Mouse (Mus musculus) thymus, postnatal 4 days (tissue): ENCODE measurements around the gene Akap7.
"Not testable (repeated sequence)": the region's sequence is repeated elsewhere in the genome, so short reads cannot be mapped to it uniquely, and the experiment has no call there.

Source experiments
- DNase-seq: peaks from one replicate; pipeline ENCODE4 v3.0.0; 2021

Akap7 gene

GRCm38 (mm10) chr10:25184819-25185603 lies 122.7 kb downstream of the Akap7 start:
- DNase-seq = no peak

- DNase-seq = no peak
Observed at GRCm38 (mm10) chr10:25183271-25183670, 124.4 kb downstream of the Akap7 start.

- DNase-seq = no peak
Observed at GRCm38 (mm10) chr10:25179030-25179429, 128.6 kb downstream of the Akap7 start.

DNA sequence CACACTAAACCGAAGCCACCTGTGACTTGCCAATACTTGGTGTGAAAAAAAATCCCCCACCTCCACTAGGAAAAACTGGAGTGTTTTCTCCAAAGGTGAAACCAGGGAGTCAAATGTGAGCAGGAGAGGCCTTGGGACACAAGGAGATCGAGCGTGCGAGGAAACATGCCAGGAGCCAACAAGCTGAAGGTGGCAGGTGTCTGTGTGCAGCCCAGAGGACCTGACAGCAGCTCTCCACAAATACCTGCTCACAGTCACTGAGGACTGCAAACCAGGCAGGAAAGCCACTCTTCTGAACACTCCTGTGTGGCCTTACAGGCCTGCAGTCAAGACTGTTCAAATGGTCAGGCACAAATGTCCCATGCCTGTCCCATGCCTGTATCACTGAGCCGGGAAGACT lies 130.4 kb downstream of the Akap7 start:
- no peak for DNase-seq

DNA sequence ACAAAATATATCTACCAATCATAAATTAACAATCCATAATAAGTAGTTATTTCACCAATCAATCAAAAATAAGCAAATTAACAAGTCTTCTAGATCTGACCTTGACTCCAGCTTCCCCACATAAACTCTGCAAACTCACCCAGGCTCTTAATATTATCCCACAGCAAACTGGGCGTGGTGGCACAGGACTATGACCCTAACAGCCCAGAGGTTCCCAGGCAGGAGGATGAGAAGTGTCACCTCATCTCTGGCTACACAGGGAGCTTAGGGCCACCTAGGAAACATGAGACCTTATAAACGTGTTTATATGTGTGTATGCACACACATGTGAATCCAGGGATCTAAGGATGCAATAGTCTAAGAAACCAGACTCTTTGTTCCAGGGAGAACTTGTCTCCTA lies 132.8 kb downstream of the Akap7 start:
- no peak for DNase-seq

DNA sequence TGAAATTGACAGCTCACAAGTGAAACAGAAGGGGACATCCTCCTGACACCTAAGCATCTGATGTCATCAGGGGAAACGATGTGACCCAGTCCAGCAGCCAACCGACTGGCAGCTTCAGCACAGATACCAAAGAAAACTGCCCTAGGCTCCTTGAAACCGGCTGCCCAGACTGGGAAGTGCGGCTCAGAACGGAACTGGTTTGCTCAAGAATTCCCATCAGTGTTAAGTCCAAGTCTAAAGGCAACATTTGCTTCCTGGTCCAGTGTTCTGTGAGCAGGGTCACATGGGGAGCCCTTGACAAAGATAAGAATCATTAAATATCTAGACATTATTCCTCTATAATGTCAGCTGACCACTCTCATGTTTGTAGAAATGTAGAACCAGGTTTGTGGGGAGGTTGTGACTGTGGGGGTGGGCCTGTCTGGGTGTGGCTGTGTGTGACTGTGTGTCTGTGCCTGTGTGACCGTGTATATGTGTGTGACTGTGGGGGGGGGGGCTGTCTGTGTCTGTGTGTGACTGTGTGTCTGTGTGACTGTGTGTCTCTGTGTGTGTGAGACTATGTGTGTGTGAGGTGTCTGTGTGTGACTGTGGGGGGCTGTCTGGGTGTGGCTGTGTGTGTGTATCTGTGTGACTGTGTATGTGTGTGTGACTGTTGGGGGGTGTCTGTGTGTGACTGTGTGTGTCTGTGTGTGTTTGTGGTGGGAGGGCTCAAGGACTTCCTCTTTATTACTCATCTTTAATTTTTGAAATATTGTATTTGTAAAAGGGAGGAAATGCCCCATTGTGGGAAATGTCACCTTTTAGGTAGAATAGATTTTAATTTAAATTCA lies 140.1 kb downstream of the Akap7 start:
- no peak for DNase-seq

DNA sequence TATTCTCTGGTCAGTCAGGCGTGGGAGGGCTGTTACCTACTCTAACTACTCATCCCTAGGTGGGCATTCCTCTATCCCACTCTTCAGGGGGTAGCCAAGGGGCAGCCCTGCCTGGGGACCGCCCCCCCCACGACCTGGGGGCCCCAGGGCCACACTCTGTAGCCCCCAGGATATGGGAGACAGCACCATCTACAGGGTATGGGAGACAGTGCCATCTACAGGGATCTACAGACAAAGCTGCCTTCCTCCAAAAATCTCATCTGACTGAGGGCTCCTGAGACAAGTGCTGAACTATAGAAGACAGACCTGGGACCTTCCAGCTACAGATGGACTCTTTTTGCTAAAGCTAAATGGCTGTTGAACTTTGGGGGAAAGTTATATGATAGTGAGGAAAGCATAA lies 144.2 kb downstream of the Akap7 start:
- DNase-seq = not testable (repeated sequence)

DNA sequence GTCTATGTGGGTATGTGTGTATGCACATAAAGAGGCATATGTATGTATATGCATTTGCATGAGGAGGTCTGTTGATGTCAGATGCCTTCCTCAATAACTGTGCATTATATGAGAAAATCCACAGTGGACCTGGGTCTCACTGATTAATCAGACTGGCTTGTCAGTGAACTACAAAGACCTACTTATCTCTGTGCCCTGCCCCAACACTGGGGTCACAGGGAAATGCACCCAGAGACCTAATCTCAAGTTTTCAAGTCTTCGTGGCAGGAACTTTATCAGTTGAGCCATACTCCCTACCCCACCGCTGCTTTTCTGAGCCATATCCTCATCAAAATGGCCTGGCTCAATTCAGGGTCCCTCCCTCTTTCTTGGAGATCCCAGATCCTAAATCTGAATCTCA lies 146.0 kb downstream of the Akap7 start:
- DNase-seq = no peak

DNA sequence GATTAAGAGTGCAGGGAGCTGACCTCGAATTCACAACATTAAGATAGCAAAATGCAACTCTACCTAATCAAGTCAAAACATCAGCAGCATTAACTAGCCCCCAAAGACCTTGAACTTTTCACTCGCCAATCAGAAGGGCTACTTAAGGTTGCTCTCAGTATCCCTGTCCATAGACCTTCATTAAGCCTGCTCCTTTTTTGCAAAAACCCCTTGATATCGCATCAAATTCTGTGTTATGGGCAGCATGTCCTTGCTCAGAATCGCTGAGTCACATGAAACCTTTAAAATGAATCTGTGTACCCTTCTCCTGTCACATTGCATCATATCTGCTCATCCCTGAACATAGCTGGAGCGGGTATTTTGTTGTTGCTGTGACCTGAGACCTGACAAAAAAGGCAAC lies 149.0 kb downstream of the Akap7 start:
- no peak for DNase-seq

- no peak for DNase-seq
Observed at GRCm38 (mm10) chr10:25157339-25157738, 150.3 kb downstream of the Akap7 start.

DNA sequence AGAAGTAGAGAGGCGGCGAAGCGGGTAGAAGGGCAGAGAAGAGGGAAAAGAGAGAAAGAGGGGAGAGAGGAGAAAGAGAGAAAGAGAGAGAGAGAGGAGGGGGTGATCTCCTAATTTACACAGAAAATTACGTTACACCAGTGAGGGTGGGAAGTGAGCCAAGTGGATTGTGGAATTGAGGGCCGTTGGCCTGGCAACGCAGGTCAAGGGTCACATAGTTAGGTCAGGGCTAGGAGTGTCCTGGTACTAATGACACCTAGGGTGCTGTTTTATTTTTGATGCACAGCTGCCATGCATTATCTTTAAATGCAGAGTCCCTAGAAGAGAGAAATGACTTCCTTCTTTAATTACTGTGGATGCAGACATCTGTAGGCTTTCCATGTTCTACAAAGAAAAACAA lies 153.4 kb downstream of the Akap7 start:
- DNase-seq = no peak

DNA sequence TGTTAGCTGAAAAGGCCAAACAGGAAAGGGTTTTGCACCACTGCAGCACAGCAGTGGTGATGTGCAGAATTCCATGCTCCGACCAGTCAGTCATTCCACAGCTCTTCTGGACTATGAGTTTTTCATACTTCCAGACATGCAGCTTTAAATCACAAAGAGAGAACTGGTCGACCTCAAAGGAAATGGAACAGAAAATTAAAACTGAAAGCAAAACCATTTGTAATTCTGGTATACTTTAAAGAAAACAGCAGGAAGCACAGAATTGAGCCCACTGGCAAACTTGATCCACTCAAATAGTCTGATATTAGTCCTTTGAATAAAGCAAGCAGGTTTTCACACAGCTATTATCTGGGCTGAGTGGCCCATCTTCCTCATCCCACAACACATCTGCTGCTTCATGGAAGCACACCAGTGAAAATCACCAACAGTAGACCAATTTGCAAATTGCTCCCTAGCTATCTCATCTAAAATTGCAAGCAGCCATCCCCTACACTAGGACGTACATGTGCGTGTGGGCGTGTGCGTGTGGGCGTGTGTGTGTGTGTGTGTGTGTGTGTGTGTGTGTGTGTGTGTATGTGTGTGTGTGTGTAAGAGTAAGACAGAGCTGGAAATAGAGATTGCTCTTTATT lies 156.4 kb downstream of the Akap7 start:
- DNase-seq = no peak

DNA sequence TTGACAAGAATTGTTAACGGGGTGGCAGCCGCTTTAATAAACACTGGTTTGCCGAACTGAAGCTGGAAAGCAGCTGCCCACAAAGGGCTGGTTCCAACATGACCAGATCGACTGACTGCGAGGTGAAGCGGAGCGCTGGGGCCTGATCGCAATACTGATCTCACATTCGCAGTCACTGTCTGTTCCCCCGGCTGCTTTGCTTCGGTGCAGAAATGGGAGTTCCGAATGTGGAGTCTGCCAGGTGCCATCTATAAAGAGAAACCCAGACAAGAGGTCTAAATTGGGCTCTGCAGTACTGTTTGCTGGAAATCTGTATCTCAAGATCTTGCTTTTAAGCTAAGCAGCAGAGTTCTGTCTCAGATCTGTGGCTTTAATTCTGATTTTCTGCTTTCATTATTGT lies 161.8 kb downstream of the Akap7 start:
- DNase-seq = no peak

DNA sequence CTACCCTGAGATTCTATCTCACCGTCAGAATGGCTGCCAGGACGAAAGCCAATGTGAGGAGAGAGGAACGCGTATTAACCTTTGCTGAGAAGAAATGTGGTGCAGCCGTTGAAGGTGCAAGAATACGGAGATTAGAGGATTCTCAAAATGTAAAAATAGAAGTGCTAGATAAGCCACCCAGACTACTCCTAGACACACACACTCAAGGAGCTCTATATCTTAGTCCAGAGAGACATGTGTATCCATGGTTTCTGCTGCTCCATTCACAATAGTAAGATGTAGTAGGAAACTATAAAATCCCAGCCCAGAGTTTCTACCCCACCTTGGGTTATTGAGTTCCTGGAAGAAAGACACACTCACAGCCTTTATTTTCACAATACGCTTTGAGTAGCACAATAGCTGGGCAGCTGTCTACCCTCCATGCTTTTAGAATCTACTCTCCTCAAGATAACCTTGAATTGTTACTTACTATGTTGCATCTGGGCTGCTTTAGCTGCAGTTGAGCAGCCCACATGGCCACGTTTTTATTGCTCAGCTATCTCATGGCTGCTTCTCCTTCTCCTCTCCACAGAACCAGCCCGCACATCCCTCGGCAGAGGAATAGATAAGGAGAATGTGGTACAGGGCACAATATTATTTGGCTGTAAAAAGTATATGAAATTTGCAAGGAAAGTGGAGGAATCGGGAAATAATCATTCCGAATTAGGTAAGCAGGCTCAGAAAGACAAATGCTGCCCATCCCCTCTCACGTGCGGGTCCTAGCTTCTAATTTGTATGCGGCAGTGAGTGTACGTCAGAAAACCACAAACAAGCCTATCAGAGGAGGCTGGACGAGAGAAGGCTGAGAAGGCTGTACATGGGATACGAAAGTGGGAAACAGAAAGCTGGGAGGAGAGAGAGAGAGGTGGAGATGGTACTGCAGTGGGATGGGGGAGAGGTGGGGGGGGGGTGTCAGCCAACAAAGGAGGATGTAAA lies 162.6 kb downstream of the Akap7 start:
- DNase-seq = no peak

- DNase-seq = no peak
Observed at GRCm38 (mm10) chr10:25141781-25142180, 165.9 kb downstream of the Akap7 start.

GRCm38 (mm10) chr10:25140155-25140755 lies 167.4 kb downstream of the Akap7 start:
- no peak for DNase-seq

GRCm38 (mm10) chr10:25133581-25133980 lies 174.1 kb downstream of the Akap7 start:
- DNase-seq = no peak

GRCm38 (mm10) chr10:25128455-25128863 lies 179.2 kb downstream of the Akap7 start:
- DNase-seq = no peak

GRCm38 (mm10) chr10:25126035-25126434 lies 181.6 kb downstream of the Akap7 start:
- no peak for DNase-seq

GRCm38 (mm10) chr10:25120871-25121554 lies 186.7 kb downstream of the Akap7 start:
- DNase-seq = no peak
